Mouse (Mus musculus) small intestine, adult 2 months (tissue): ENCODE data around the gene Dact3.

Source experiments
- CTCF ChIP-seq: fragments of 200-500 bp; IDR thresholded peaks from 2 replicates; pipeline ENCODE4 v1.5.1; 2012; ENCODE audit warnings: low read depth, mild to moderate bottlenecking, control low read depth, inconsistent platforms, low read length, moderate library complexity, mixed read lengths; ENCODE audit not compliant: insufficient replicate concordance, insufficient read length; ENCODE audit errors: extremely low read depth
- POLR2A ChIP-seq: fragments of 200-500 bp; IDR thresholded peaks from 2 replicates; pipeline ENCODE4 v1.6.1; 2012; ENCODE audit warnings: low read depth, mild to moderate bottlenecking, control low read depth, inconsistent platforms, low read length, moderate library complexity

- TF ChIP-seq CTCF: no peak
- TF ChIP-seq POLR2A: no peak
Observed at GRCm38 (mm10) chr7:16844696-16845071, 30.4 kb upstream of the Dact3 start.
